Mouse (Mus musculus) stomach, embryonic 16.5 days (tissue): ENCODE data around the gene Apopt1. TPM values are rescaled to one million over a fixed set of nuclear protein-coding genes. Genes with fewer than 3 reads are reported as not detected.

Experiments
- ATAC-seq: fragments of 200-750 bp; cut with Nextera tagmentation; 2 replicates; pipeline ENCODE4 v1.8.0; 2017; ENCODE audit warnings: moderate number of reproducible peaks, moderate TSS enrichment; ENCODE audit not compliant: insufficient read depth, low FRiP score
- H3K27ac ChIP-seq: fragments of 300-500 bp; sonication (generic); 2 replicates; pipeline ENCODE4 v1.5.1; 2014; ENCODE audit warnings: low read length
- H3K27me3 ChIP-seq: fragments of 300-500 bp; sonication (generic); 2 replicates; pipeline ENCODE4 v1.6.1; 2014; ENCODE audit warnings: low read length, control low read depth, mixed read lengths; ENCODE audit not compliant: control insufficient read depth, insufficient read depth
- H3K36me3 ChIP-seq: fragments of 300-500 bp; sonication (generic); 2 replicates; pipeline ENCODE4 v1.6.1; 2014; ENCODE audit warnings: low read length; ENCODE audit not compliant: control insufficient read depth, insufficient read depth
- H3K4me1 ChIP-seq: fragments of 300-500 bp; sonication (generic); 2 replicates; pipeline ENCODE4 v1.6.1; 2014; ENCODE audit warnings: low read length, control low read depth, mixed read lengths; ENCODE audit not compliant: control insufficient read depth, insufficient read depth
- H3K4me2 ChIP-seq: fragments of 300-500 bp; sonication (generic); 2 replicates; pipeline ENCODE4 v1.6.1; 2014; ENCODE audit warnings: low read depth, low read length, mixed read lengths
- H3K4me3 ChIP-seq: fragments of 300-500 bp; sonication (generic); replicated peaks from 2 replicates; pipeline ENCODE4 v1.5.1; 2014; ENCODE audit warnings: mild to moderate bottlenecking, low read length
- H3K9ac ChIP-seq: fragments of 300-500 bp; sonication (generic); 2 replicates; pipeline ENCODE4 v1.6.1; 2014; ENCODE audit warnings: low read length
- H3K9me3 ChIP-seq: fragments of 300-500 bp; sonication (generic); replicated peaks from 2 replicates; pipeline ENCODE4 v1.6.1; 2016; ENCODE audit warnings: low read length, control low read depth; ENCODE audit not compliant: control insufficient read depth
- WGBS: fragments of 180-500 bp; shearing (Covaris S2); extraction: QIAGEN DNeasy Blood & Tissue Kit; methylation state at CpG from one replicate; pipeline ENCODE4 v1.1.7; 2014; 5-methylcytosine and 5-hydroxymethylcytosine counted together
- polyA plus RNA-seq: library from polyadenylated mRNA; unstranded; fragments of >200 nt; fragmentation: Nextera tagmentation; extraction: Ambion mirVana; gene quantifications from 2 replicates; pipeline ENCODE4 v1.2.1, GENCODE M21; 2015

Gene Apopt1
- polyA plus RNA-seq, 1 experiment from 2014 or later = 47.0 TPM

GRCm38 (mm10) chr12:111779544-111779943, 66.5 kb downstream of the Apopt1 start:
- no peak overlapping the region for H3K9ac ChIP-seq
- H3K4me3 ChIP-seq = no peak overlapping the region
- 100% methylated on average over 1 of the region's 1 CpGs for WGBS
- H3K9me3 ChIP-seq = no peaks in the 10 kb centered on the region
- H3K27ac ChIP-seq = peak overlapping the region; percentile 72
- no peaks in the 10 kb centered on the region for H3K4me1 ChIP-seq
- H3K36me3 ChIP-seq = peaks cover 43% of the 10 kb centered on the region
- H3K27me3 ChIP-seq = no peaks in the 10 kb centered on the region
- ATAC-seq = no peak
- no peak overlapping the region for H3K4me2 ChIP-seq

- Histone ChIP-seq H3K36me3 (peaks cover 34% of the 10 kb centered on the region), H3K4me3 (no peak overlapping the region), H3K9ac (no peak overlapping the region), H3K27ac (no peak overlapping the region), H3K9me3 (no peaks in the 10 kb centered on the region), H3K4me2 (no peak overlapping the region), H3K27me3 (no peaks in the 10 kb centered on the region), H3K4me1 (no peaks in the 10 kb centered on the region)
- WGBS = 61% methylated on average over 15 of the region's 15 CpGs
- ATAC-seq = peak; percentile 44; the same call in 1 of the 2 replicates
Observed at GRCm38 (mm10) chr12:111785174-111785573, 72.1 kb downstream of the Apopt1 start.

- Histone ChIP-seq H3K27me3 (no peaks in the 10 kb centered on the region), H3K4me1 (no peaks in the 10 kb centered on the region), H3K9me3 (no peaks in the 10 kb centered on the region), H3K36me3 (peaks cover 34% of the 10 kb centered on the region), H3K27ac (no peak overlapping the region), H3K9ac (no peak overlapping the region), H3K4me2 (no peak overlapping the region), H3K4me3 (no peak overlapping the region)
- ATAC-seq = no peak
- 83% methylated on average over 6 of the region's 6 CpGs for WGBS
Observed at GRCm38 (mm10) chr12:111787015-111787414, 74.0 kb downstream of the Apopt1 start.

GRCm38 (mm10) chr12:111790090-111790489, 77.0 kb downstream of the Apopt1 start:
- Histone ChIP-seq H3K27me3 (no peaks in the 10 kb centered on the region), H3K9me3 (no peaks in the 10 kb centered on the region), H3K4me1 (peaks cover 3% of the 10 kb centered on the region; the same call in 1 of the 2 replicates), H3K4me3 (no peak overlapping the region), H3K27ac (no peak overlapping the region), H3K9ac (no peak overlapping the region), H3K36me3 (peaks cover 29% of the 10 kb centered on the region), H3K4me2 (no peak overlapping the region)
- WGBS = 85% methylated on average over 5 of the region's 5 CpGs
- no peak for ATAC-seq

- H3K27ac ChIP-seq = no peak overlapping the region
- ATAC-seq = no peak
- H3K4me3 ChIP-seq = no peak overlapping the region
- H3K27me3 ChIP-seq = no peaks in the 10 kb centered on the region
- peaks cover 3% of the 10 kb centered on the region; the same call in 1 of the 2 replicates for H3K4me1 ChIP-seq
- peaks cover 34% of the 10 kb centered on the region for H3K36me3 ChIP-seq
- H3K4me2 ChIP-seq = no peak overlapping the region
- H3K9me3 ChIP-seq = no peaks in the 10 kb centered on the region
- 85% methylated on average over 7 of the region's 7 CpGs for WGBS
- H3K9ac ChIP-seq = no peak overlapping the region
Observed at GRCm38 (mm10) chr12:111790631-111791030, 77.6 kb downstream of the Apopt1 start.

GRCm38 (mm10) chr12:111791474-111792104, 78.5 kb downstream of the Apopt1 start:
- Histone ChIP-seq H3K27ac (no peak overlapping the region), H3K36me3 (peaks cover 37% of the 10 kb centered on the region)
- ATAC-seq = no peak

GRCm38 (mm10) chr12:111794102-111794501, 81.0 kb downstream of the Apopt1 start:
- peak; percentile 71; the same call in 1 of the 2 replicates for ATAC-seq
- peaks cover 36% of the 10 kb centered on the region for H3K36me3 ChIP-seq
- H3K4me2 ChIP-seq = no peak overlapping the region
- peak overlapping the region; percentile 16; the same call in 1 of the 2 replicates for H3K9ac ChIP-seq
- peaks cover 3% of the 10 kb centered on the region; the same call in 1 of the 2 replicates for H3K4me1 ChIP-seq
- WGBS = 62% methylated on average over 22 of the region's 22 CpGs
- no peaks in the 10 kb centered on the region for H3K9me3 ChIP-seq
- 0 out of 2 replicates have a peak overlapping the region, but pooled peaks have one; percentile 15 for H3K27ac ChIP-seq
- no peak overlapping the region for H3K4me3 ChIP-seq
- no peaks in the 10 kb centered on the region for H3K27me3 ChIP-seq

More at GRCm38 (mm10) chr12:111791474-111792104, 78.5 kb downstream of the Apopt1 start:
- H3K4me1 ChIP-seq = peaks cover 3% of the 10 kb centered on the region; the same call in 1 of the 2 replicates
- H3K9me3 ChIP-seq = no peaks in the 10 kb centered on the region
- no peak overlapping the region for H3K9ac ChIP-seq
- WGBS = 88% methylated on average over 13 of the region's 13 CpGs
- no peaks in the 10 kb centered on the region for H3K27me3 ChIP-seq
- no peak overlapping the region for H3K4me2 ChIP-seq
- no peak overlapping the region for H3K4me3 ChIP-seq

GRCm38 (mm10) chr12:111794526-111795179, 81.6 kb downstream of the Apopt1 start:
- ATAC-seq = peak; percentile 35; the same call in 1 of the 2 replicates
- H3K4me1 ChIP-seq = peaks cover 3% of the 10 kb centered on the region; the same call in 1 of the 2 replicates
- no peak overlapping the region for H3K4me2 ChIP-seq
- no peaks in the 10 kb centered on the region for H3K27me3 ChIP-seq
- H3K27ac ChIP-seq = no peak overlapping the region; the same call in 1 of the 2 replicates
- H3K36me3 ChIP-seq = peaks cover 36% of the 10 kb centered on the region
- no peak overlapping the region for H3K4me3 ChIP-seq
- H3K9ac ChIP-seq = no peak overlapping the region
- no peaks in the 10 kb centered on the region for H3K9me3 ChIP-seq
- WGBS = 90% methylated on average over 18 of the region's 18 CpGs
